Mouse (Mus musculus): ENCODE measurements around the gene Deaf1. TPM values are rescaled to one million over a fixed set of nuclear protein-coding genes. Genes with fewer than 3 reads are reported as not detected.

The Deaf1 gene
- total RNA-seq (2014; fragmentation: Nextera tagmentation) (54.5 and 74.1 TPM in 2 replicates), total RNA-seq (2017) (11.0 and 32.1 TPM in 2 replicates)

DNA sequence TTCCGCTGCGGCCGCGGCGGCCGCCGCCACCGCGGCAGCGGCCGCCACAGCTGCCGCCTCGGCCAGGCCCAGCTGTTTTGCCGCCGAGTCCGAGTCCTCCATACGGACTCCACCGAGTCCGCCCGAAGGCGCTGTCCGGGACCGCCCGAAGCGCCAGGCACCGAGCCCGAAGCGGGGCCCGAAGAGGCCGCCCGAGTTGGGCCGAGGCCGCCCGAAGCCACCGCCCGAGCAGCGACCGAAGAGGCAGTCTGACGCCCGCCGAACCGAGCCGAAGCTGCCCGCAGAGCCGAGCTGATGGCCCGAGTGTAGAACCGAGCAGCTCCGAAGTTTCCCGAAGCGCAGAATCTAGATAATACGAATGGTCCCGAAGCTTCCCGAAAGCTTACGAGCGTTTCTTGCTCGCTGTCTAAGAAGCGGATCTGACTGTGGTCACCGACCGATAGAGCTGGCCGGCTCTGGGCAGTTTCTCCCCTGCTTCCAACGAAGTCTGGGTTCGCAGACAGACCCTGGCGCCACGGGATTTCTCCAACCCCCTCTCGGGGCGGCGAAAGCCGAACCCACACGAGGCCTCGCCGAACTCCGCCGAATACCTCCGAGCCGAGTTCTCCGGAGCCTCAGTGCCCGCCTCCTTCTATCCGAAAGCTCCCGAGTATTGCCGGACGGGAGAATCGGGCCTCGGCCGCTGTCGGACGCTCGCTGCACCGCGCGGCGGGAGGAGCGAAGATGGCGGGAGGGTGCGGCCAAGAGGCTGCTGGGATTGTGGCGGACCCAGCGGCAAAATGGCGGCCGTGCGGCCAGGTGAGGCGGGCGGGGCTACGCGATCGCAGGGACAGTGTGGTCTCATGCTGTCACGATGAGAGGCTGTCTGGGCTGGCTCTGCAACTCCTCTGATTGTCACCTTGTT is at the start of gene Deaf1, which contains the start of gene Tmem80:
Gene Deaf1 (minus strand): TSS at position 222 of the 904 bp plus-strand sequence.
Gene Tmem80 (plus strand): TSS at position 271 of the 904 bp plus-strand sequence.
- ATAC-seq (replicated peaks; ENCODE audit: low FRiP score, low TSS enrichment, poor library complexity, severe bottlenecking), result peak; percentile 94

DNA sequence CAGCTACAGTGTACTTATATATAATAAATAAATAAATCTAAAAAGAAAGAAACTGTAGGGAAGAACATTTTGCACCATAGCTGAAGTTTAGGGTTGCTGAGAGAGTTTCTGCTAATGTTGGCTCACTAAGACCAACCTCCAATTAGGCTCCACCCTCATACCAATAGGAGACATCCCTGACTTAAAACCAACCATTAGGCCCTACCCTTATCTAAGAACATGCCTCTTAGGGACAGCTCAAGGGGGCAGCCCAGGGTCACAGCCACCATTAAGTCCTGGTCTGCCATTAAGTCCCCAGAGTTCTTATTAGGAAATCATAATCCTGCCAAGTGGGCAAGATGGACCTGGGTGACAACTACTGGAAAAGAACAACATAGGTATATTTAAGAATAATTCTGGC is 46.9 kb upstream of the Deaf1 start:
- 0 out of 2 replicates have a peak, but pooled peaks have one; percentile 65 for ATAC-seq (replicated peaks; ENCODE audit: low FRiP score, low TSS enrichment, poor library complexity, severe bottlenecking)

DNA sequence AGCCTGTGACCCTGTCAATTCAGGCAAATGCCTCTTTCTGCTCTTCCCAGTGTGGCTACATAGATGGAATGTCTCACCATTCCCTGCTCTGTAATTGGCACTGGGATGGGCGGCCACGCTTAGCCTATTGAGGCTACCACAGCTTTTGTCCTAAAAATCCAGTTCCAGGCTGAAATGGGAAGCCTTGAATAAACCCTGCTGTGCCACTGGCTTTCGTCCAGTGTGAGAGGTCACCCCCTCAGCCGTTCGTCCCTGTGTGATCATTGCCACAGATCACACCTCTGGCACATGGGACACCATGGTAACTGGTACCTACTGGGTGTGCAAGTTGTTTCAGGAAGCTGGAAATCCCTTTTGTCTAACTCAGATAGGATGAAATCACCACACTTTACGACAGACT is 46.1 kb upstream of the Deaf1 start:
- ATAC-seq (replicated peaks; ENCODE audit: low FRiP score, low TSS enrichment, poor library complexity, severe bottlenecking), result no peak

DNA sequence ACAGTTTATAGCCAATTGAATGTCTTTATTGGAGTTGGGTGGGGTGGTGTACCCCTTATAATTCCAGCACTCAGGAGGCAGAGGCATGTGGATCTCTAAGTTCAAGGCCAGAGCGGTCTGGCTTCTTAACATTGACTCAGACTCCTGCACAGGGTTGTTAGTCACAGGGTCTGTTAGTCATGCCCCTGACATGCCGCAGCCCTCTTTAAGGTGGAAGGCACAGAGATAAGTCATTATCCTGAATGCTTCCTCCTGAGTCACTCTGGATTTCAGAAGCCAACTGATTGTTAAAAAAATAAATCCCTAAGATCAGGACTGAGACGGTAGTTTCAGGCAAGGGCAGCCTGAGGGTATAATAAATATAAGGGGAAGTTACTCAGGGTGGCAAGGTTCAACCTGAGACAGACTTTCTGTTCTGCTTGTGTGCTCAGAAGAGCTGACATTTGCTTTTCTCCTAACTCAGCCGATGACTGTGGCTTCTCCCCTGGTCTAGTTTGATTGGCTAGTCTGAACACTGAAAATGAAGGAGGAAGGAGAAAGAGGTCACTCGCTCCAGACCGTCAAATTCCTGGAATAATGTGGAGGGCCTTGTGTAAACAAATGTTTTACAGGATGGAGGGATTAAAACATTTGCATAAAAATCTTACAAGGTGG is 44.6 kb upstream of the Deaf1 start:
- ATAC-seq (replicated peaks; ENCODE audit: low FRiP score, low TSS enrichment, poor library complexity, severe bottlenecking), result no peak

DNA sequence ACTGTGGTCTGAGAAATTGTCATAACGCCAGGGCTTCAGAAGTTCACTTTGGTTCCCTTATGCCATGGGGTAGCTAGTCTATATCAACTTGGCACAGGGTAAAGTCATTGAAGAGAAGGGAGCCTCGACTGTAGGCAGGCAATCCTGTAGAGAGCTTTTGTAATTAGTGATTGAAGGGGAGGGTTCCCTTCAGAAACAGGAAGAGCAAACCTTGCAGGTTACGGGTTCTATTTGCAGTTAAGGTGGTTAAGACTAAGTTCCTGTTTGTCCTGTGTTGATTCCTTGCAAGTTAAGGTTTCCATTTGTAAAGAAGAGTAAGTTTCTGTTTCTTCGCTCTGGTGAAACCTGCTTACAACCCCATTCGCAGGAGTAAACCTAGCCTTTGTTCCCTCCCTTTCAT is 42.4 kb upstream of the Deaf1 start:
- no peak; the same call in 1 of the 2 replicates for ATAC-seq (replicated peaks; ENCODE audit: low FRiP score, low TSS enrichment, poor library complexity, severe bottlenecking)

DNA sequence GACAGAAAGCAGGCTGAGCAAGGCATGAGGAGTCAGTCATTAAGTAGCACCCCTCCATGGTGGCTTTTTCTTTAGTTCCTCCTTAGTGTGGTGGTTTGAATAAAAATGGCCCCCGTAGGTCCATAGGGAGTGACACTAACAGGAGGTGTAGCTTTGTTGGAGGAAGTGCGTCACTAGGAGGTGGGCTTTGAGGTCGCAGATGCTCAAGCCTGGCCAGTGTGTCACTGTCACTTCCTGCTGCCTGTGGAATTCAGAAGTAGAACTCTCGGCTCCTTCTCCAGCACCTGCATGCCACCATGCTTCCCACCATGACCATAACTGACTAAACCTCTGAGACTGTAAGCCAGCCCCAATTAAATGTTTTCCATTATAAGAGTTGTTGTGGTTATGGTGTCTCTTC is 39.9 kb upstream of the Deaf1 start:
- no peak for ATAC-seq (replicated peaks; ENCODE audit: low FRiP score, low TSS enrichment, poor library complexity, severe bottlenecking)

DNA sequence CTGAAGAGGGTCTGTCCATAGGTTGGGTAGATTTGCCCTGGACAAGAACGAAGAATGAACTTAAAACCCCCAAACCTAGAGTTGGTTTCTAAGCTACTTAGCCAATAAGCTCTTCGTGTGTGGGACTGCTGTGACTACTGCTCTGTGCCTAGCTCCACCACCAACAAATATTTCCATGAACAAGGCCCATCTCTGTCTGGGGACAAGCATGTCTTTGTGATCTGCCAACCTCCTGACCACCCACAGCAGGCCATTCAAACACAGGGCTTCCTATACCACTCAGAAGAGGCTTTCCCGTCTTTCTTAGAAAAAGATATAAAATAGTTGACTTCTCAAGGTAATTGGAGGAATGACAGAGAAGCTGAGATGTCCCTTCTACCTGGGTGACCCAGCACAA is 37.6 kb upstream of the Deaf1 start:
- no peak for ATAC-seq (replicated peaks; ENCODE audit: low FRiP score, low TSS enrichment, poor library complexity, severe bottlenecking)

DNA sequence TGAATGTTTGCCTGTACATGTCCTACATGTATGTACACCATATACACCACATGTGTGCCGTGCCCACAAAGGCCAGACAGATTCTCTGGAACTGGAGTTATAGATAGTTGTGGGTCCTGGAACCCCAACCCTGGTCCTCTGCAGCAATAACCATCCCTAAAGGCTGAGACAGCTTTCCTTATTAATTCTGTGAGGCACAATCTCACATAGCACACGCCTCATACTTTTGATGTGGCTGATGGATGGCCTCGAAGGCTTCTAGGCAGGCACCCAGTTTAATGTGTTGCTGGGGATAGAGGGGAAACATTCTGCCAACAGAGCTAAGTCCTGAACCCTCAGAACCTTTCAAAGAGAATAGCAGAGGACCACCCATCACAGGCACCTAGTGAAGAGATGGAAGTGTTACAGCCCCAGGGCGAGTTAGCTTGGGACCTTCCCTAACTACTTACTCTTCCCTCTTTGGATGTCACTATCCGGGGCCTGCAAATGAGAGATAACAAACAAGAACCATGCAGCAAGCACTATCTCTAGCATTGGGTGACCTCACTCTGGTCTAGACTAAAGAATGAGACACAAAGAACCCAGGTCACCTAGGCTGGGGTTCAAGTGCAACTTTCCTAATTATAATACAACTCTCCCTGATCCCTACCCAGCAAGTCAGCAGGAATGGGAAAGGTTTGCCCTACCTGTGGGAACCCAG is 37.0 kb upstream of the Deaf1 start:
- ATAC-seq (replicated peaks; ENCODE audit: low FRiP score, low TSS enrichment, poor library complexity, severe bottlenecking), result peak; percentile 81

DNA sequence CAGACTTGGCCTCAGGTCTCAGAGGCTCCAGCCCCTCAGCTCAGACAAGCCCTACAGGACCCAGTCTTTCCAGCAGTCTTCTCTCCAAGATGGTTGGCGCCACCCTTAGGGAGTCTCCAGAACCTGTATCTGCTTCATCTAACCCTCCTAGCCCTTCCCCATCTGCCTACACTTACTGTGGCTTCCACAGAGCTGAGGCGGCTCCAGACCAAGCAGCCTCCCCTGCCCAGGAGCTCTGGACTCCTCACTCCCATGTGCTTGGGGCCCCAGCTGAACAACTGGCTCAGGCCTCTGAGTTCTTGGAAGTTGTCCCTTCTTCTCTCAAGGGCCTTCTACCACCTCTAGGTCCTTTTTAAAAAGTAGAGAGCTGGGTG is 36.2 kb upstream of the Deaf1 start:
- ATAC-seq (replicated peaks; ENCODE audit: low FRiP score, low TSS enrichment, poor library complexity, severe bottlenecking), result peak; percentile 19; the same call in 1 of the 2 replicates

DNA sequence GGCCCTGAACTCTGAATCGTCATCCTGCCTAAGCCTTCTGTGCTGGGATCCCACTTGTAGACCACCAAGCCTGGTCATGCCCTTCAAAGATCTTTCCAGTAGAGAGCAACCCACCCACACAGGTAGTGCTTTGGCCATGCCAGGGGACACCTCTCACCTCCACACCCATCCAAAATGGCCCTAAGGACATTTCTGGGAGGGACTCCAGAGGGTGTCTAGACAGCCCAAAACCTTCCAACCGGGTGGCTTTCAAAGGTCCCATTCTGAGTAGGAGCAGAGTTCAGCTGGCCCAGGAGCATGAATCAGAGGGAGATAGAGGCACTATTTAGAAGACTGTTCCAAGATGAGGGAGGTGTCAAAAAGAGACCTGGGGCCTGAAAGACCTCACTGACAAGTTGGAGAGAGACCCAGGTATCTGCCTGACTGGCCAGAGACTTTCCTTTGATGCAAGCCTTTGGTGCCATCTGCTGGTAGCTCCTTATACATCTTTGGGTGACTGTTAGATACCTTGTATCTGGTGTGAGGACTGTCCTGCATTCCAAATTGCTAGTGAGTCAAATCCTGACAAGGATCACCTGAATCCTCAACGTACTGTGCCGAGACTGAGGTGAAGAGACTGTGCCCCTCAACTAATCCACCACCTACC is 35.7 kb upstream of the Deaf1 start:
- peak; percentile 68 for ATAC-seq (replicated peaks; ENCODE audit: low FRiP score, low TSS enrichment, poor library complexity, severe bottlenecking)

DNA sequence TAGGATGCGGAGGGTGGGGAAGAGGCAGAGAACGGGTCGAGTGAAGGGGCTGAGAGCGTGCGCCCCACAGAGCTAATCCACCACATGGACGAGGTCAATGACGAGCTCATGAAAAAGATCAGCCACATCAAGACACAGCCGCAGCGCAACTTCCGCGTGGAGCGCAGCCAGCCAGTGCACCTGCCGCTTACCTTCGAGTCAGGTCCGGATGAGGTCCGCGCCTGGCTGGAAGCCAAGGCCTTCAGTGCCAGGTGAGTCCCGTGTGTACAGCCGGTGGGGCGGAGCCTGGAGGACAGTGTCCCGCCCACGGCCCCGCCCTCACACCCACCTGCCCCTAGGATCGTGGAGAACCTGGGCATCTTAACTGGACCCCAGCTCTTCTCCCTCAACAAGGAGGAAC is 34.0 kb upstream of the Deaf1 start:
- no peak for ATAC-seq (replicated peaks; ENCODE audit: low FRiP score, low TSS enrichment, poor library complexity, severe bottlenecking)

DNA sequence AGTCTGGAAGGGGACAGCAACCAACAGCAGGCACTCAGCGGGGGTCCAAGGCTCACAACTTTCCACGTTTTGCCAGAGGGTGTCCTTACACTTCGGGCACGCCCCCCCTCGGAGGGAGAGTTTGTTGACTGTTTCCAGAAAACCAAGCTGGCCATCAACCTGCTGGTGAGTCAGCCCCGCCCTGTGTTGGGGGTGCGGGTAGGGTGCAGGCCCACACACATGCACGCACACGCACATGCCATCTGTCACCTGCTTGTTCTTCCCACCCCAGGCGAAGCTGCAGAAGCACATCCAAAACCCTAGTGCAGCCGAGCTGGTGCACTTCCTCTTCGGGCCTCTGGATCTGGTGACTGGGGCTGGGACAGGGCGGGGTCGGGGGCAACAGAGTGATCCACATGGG is 29.5 kb upstream of the Deaf1 start:
- no peak for ATAC-seq (replicated peaks; ENCODE audit: low FRiP score, low TSS enrichment, poor library complexity, severe bottlenecking)

DNA sequence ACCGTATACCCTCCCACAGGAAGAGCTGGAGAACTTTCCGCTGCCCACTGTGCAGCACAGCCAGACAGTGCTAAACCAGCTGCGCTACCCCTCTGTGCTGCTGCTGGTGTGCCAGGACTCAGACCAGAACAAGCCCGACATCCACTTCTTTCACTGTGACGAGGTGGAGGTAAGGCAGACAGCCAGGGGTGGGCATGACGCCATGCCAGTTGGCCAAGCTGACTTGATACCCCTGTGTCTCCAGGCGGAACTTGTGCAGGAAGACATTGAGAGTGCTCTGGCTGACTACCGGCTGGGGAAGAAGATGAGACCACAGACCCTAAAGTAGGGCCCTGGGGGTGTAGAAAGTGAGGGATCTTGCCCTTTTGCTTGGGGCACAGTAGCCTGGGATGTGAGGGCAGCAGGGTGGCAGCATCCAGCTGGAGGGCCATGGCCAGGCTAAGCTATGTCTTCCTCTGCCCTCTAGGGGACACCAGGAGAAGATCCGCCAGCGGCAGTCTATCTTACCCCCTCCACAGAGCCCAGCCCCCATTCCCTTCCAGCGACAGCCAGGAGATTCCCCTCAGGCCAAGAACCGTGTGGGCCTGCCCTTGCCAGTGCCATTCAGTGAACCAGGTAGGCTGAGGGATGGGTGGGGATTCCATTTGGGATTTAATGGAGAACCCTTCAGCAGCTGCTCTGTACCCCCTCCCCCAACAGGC is 28.3 kb upstream of the Deaf1 start:
- ATAC-seq (replicated peaks; ENCODE audit: low FRiP score, low TSS enrichment, poor library complexity, severe bottlenecking), result peak; percentile 70

DNA sequence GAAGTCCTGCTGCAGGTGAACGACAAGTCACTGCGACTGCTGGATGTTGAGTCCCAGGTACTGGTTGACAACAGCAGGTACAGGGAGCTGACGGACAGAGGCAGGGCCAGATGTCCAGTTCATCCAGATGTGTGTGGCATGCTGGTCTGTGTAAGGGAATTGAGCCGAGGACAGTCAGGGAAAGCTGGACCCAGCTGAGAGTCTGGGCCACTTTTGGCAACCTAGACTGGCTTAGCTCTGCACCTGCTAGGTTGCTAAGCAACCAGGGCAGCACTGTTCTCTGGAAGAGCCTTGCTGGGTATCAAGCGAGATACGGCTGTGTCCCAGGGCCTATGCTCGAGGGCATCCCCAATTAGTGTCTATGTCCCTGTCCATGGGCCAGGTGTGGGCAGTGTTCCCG is 27.6 kb upstream of the Deaf1 start:
- ATAC-seq (replicated peaks; ENCODE audit: low FRiP score, low TSS enrichment, poor library complexity, severe bottlenecking), result no peak

DNA sequence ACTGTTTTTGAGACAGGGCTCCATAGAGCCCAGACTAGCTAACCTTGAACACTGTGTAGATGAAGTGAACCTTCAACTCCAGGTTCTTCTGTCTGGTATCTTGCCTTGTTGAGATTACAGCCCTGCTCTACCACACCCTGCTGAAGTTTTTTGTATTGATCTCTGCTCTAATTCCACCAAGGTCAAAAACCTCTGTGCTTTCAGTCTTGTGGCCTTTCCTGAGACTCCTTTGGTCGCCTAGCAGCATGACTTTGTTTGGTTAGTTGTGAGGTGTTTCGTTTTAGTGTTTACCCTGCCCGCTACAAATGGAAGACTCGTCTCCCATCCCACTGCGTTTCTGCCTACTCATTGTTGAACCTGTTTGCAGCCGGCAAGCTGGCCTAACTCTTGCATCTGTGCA is 23.6 kb upstream of the Deaf1 start:
- ATAC-seq (replicated peaks; ENCODE audit: low FRiP score, low TSS enrichment, poor library complexity, severe bottlenecking), result no peak

DNA sequence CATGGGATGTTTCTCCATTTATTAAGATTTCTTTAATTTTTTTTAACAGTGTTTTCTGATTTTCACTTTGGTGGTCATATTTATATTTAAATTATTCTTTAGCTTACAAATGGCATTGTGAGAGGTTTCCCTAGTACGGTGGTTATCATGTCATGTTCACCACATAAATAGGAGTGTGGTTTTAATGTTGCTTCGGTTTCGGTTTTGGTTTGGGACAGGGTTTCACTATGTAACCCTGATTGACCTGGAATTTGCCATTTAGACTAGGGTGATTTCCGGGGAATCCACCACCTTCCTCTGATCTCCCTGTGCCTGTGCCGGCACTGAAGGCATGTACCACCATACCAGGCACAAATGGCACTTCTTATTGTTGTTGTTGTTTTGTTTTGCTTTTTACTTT is 17.3 kb upstream of the Deaf1 start:
- no peak for ATAC-seq (replicated peaks; ENCODE audit: low FRiP score, low TSS enrichment, poor library complexity, severe bottlenecking)

DNA sequence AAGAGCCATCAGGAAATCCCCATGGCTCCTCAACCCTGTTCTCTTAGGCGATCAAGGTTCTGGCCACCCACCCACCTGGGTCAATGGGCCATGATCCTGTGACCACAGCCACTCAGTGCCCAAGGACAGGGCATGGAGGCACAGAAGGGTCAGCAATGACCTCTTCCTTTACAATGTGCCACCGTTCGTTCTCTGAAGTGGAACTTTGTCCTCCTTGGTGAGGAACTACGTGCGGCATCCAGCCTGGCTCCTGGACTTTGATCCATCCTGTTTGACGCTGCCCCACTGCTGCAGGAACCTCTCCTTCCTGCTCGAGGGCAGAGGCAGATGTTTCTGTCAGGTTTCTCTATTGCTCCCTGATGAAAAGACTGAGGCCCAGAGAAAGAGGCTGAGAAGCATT is 16.2 kb upstream of the Deaf1 start:
- no peak for ATAC-seq (replicated peaks; ENCODE audit: low FRiP score, low TSS enrichment, poor library complexity, severe bottlenecking)

DNA sequence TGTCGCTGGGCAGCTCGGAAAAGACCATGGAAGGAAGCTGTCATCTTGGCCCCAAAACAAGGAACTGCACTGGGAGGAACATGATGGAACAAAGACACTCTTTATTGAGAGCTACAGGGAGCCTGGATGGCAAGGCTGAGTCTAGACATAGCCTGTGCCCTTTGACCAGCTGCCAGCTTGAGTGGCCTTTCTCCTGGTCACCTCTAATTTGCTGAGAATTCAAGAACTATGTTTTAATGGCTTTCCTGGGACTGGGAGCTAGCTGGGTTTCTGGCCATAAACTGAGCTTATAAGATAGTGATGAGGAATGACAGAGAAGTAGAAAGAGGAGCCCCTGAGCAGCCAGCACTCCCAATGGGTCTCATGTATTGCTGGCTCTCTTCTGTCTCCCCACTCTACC is 15.7 kb upstream of the Deaf1 start:
- ATAC-seq (replicated peaks; ENCODE audit: low FRiP score, low TSS enrichment, poor library complexity, severe bottlenecking), result no peak

DNA sequence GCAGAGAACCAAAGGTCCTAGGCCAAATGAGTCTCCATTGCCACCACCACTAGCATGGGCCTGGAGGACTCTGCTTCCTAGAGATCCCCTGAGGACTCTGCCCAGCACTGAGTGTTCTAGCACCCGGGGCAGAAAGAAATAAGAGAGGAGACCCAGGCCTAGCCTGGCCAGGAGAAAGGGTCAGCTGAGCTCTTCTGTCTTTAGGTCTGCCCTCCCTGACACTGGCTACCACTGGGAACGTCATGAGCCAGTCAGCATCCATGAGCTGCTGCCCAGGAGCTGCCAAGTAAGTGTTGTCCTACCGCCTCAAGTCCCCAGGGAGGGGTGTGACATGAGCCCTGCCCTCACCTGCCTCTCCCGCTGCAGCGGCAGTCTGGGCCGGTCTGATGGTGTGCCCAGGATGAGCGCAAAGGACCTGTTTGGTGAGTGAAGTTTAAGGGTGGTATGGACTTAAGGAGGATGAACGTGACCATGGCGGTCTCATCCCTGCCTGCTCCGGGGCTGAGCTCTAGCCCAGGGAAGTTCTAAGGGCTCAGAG is 14.3 kb upstream of the Deaf1 start:
- no peak for ATAC-seq (replicated peaks; ENCODE audit: low FRiP score, low TSS enrichment, poor library complexity, severe bottlenecking)

Data from megakaryocyte-erythroid progenitor cell, adult 5-6 weeks (primary cell).